Mouse (Mus musculus): Measurements from ENCODE around the gene Tex21. TPM values are rescaled to one million over a fixed set of nuclear protein-coding genes. Genes with fewer than 3 reads are reported as not detected.

The Tex21 gene
- polyA plus RNA-seq (2015; fragmentation: Nextera tagmentation; extraction: Ambion mirVana) = not detected in 2 replicates

GRCm38 (mm10) chr12:76246646-76247045 lies at the start of gene Tex21:
Gene Tex21, minus strand, starts transcription at chr12:76246746.
- no peak within 1 kb of the TSS for H3K27ac ChIP-seq (replicated peaks)
- H3K36me3 ChIP-seq (ENCODE audit: control insufficient read depth, insufficient read depth, low read length) = no peaks in the 10 kb centered on the region
- DNase-seq (ENCODE audit: low spot score) (no peak), ATAC-seq (ENCODE audit: low FRiP score, low TSS enrichment) (no peak)
- H3K4me3 ChIP-seq (ENCODE audit: low read depth, low read length) = no peak within 1 kb of the TSS
- H3K4me2 ChIP-seq (replicated peaks; ENCODE audit: low read depth) = no peak within 1 kb of the TSS
- 81% methylated on average over 6 of the region's 6 CpGs for WGBS
- H3K27me3 ChIP-seq (ENCODE audit: control insufficient read depth, insufficient read depth, low read length) = no peaks in the 10 kb centered on the region
- H3K9ac ChIP-seq (ENCODE audit: low read length) = no peak within 1 kb of the TSS
- TF ChIP-seq CTCF (IDR thresholded peaks at IDR 0.05; ENCODE audit: low read depth) (no peak), EP300 (optimal IDR thresholded peaks at IDR 0.05) (no peak)
- H3K4me1 ChIP-seq (replicated peaks; ENCODE audit: control insufficient read depth, insufficient read depth) = no peaks in the 10 kb centered on the region
- H3K9me3 ChIP-seq (ENCODE audit: control insufficient read depth, low read length) = no peaks in the 10 kb centered on the region

GRCm38 (mm10) chr12:76293192-76293591 lies 46.6 kb upstream of the Tex21 start:
- H3K4me1 ChIP-seq (replicated peaks; ENCODE audit: control insufficient read depth, insufficient read depth) = no peaks in the 10 kb centered on the region
- peak; percentile 59; the same call in 1 of the 2 replicates for ATAC-seq (ENCODE audit: low FRiP score, low TSS enrichment)
- TF ChIP-seq EP300 (optimal IDR thresholded peaks at IDR 0.05) (no peak), CTCF (IDR thresholded peaks at IDR 0.05; ENCODE audit: low read depth) (peak; percentile 87)
- 40% methylated on average over 7 of the region's 7 CpGs for WGBS
- H3K27me3 ChIP-seq (ENCODE audit: control insufficient read depth, insufficient read depth, low read length) = no peaks in the 10 kb centered on the region
- no peaks in the 10 kb centered on the region for H3K9me3 ChIP-seq (ENCODE audit: control insufficient read depth, low read length)
- DNase-seq (ENCODE audit: low spot score) = peak; percentile 78
- H3K27ac ChIP-seq (replicated peaks) = no peak overlapping the region
- H3K4me3 ChIP-seq (ENCODE audit: low read depth, low read length) = no peak overlapping the region
- H3K9ac ChIP-seq (ENCODE audit: low read length) = no peak overlapping the region
- no peak overlapping the region for H3K4me2 ChIP-seq (replicated peaks; ENCODE audit: low read depth)
- no peaks in the 10 kb centered on the region; the same call in none of the 2 replicates for H3K36me3 ChIP-seq (ENCODE audit: control insufficient read depth, insufficient read depth, low read length)

GRCm38 (mm10) chr12:76290271-76290670 lies 43.7 kb upstream of the Tex21 start:
- Histone ChIP-seq H3K4me2 (replicated peaks; ENCODE audit: low read depth) (no peak overlapping the region), H3K27ac (replicated peaks) (no peak overlapping the region), H3K9ac (ENCODE audit: low read length) (no peak overlapping the region), H3K36me3 (ENCODE audit: control insufficient read depth, insufficient read depth, low read length) (no peaks in the 10 kb centered on the region; the same call in none of the 2 replicates), H3K4me3 (ENCODE audit: low read depth, low read length) (no peak overlapping the region), H3K4me1 (replicated peaks; ENCODE audit: control insufficient read depth, insufficient read depth) (no peaks in the 10 kb centered on the region), H3K9me3 (ENCODE audit: control insufficient read depth, low read length) (no peaks in the 10 kb centered on the region), H3K27me3 (ENCODE audit: control insufficient read depth, insufficient read depth, low read length) (no peaks in the 10 kb centered on the region)
- no peak for DNase-seq (ENCODE audit: low spot score)
- ATAC-seq (ENCODE audit: low FRiP score, low TSS enrichment) = no peak
- no peak for TF ChIP-seq EP300 (optimal IDR thresholded peaks at IDR 0.05)
- peak; percentile 57 for TF ChIP-seq CTCF (IDR thresholded peaks at IDR 0.05; ENCODE audit: low read depth)
- 90% methylated on average over 2 of the region's 2 CpGs for WGBS

- no peak for ATAC-seq (ENCODE audit: low FRiP score, low TSS enrichment)
- no peaks in the 10 kb centered on the region; the same call in none of the 2 replicates for H3K36me3 ChIP-seq (ENCODE audit: control insufficient read depth, insufficient read depth, low read length)
- no peak overlapping the region for H3K4me2 ChIP-seq (replicated peaks; ENCODE audit: low read depth)
- no peak overlapping the region for H3K4me3 ChIP-seq (ENCODE audit: low read depth, low read length)
- no peaks in the 10 kb centered on the region for H3K9me3 ChIP-seq (ENCODE audit: control insufficient read depth, low read length)
- no peak for TF ChIP-seq EP300 (optimal IDR thresholded peaks at IDR 0.05)
- no peak for TF ChIP-seq CTCF (IDR thresholded peaks at IDR 0.05; ENCODE audit: low read depth)
- DNase-seq (ENCODE audit: low spot score) = no peak
- no peaks in the 10 kb centered on the region for H3K27me3 ChIP-seq (ENCODE audit: control insufficient read depth, insufficient read depth, low read length)
- WGBS = 91% methylated on average over 12 of the region's 12 CpGs
- H3K4me1 ChIP-seq (replicated peaks; ENCODE audit: control insufficient read depth, insufficient read depth) = no peaks in the 10 kb centered on the region
- no peak overlapping the region for H3K27ac ChIP-seq (replicated peaks)
- H3K9ac ChIP-seq (ENCODE audit: low read length) = no peak overlapping the region
These were observed 42.9 kb upstream of the Tex21 start for GRCm38 (mm10) chr12:76289428-76289827.

- ATAC-seq (ENCODE audit: low FRiP score, low TSS enrichment) (no peak), DNase-seq (ENCODE audit: low spot score) (no peak)
- Histone ChIP-seq H3K4me3 (ENCODE audit: low read depth, low read length) (no peak overlapping the region), H3K9me3 (ENCODE audit: control insufficient read depth, low read length) (no peaks in the 10 kb centered on the region), H3K27ac (replicated peaks) (no peak overlapping the region), H3K27me3 (ENCODE audit: control insufficient read depth, insufficient read depth, low read length) (no peaks in the 10 kb centered on the region), H3K4me1 (replicated peaks; ENCODE audit: control insufficient read depth, insufficient read depth) (no peaks in the 10 kb centered on the region), H3K36me3 (ENCODE audit: control insufficient read depth, insufficient read depth, low read length) (no peaks in the 10 kb centered on the region; the same call in none of the 2 replicates), H3K9ac (ENCODE audit: low read length) (no peak overlapping the region), H3K4me2 (replicated peaks; ENCODE audit: low read depth) (no peak overlapping the region)
- 74% methylated on average over 5 of the region's 5 CpGs for WGBS
- TF ChIP-seq CTCF (IDR thresholded peaks at IDR 0.05; ENCODE audit: low read depth) = no peak
These were observed 41.9 kb upstream of the Tex21 start for GRCm38 (mm10) chr12:76288494-76288893.

GRCm38 (mm10) chr12:76287986-76288385 lies 41.4 kb upstream of the Tex21 start:
- TF ChIP-seq EP300 (optimal IDR thresholded peaks at IDR 0.05) (no peak), CTCF (IDR thresholded peaks at IDR 0.05; ENCODE audit: low read depth) (no peak)
- Histone ChIP-seq H3K27ac (replicated peaks) (no peak overlapping the region), H3K27me3 (ENCODE audit: control insufficient read depth, insufficient read depth, low read length) (no peaks in the 10 kb centered on the region), H3K4me3 (ENCODE audit: low read depth, low read length) (no peak overlapping the region), H3K36me3 (ENCODE audit: control insufficient read depth, insufficient read depth, low read length) (no peaks in the 10 kb centered on the region; the same call in none of the 2 replicates), H3K4me2 (replicated peaks; ENCODE audit: low read depth) (no peak overlapping the region), H3K9me3 (ENCODE audit: control insufficient read depth, low read length) (no peaks in the 10 kb centered on the region), H3K9ac (ENCODE audit: low read length) (no peak overlapping the region), H3K4me1 (replicated peaks; ENCODE audit: control insufficient read depth, insufficient read depth) (no peaks in the 10 kb centered on the region)
- WGBS = 58% methylated on average over 8 of the region's 8 CpGs
- ATAC-seq (ENCODE audit: low FRiP score, low TSS enrichment) (no peak), DNase-seq (ENCODE audit: low spot score) (no peak)
